Mouse (Mus musculus): ENCODE measurements around the gene Phpt1.

- no peak for TF ChIP-seq RCOR1 (IDR thresholded peaks at IDR 0.05; ENCODE audit: low read depth, low read length)
- TF ChIP-seq POLR2A (IDR thresholded peaks at IDR 0.05; ENCODE audit: control insufficient read depth in 1 of 2, insufficient read depth in 1 of 2, low read depth in 1 of 2, low read length in 2 of 2, poor library complexity in 1 of 2): no peak
- no peak for TF ChIP-seq CTCF (IDR thresholded peaks at IDR 0.05 in 2 of 3, conservative IDR thresholded peaks at IDR 0.05 in 1 of 3; ENCODE audit: control insufficient read depth in 1 of 3, insufficient read depth in 1 of 3, low read depth in 2 of 3, low read length in 3 of 3, poor library complexity in 1 of 3, severe bottlenecking in 1 of 3)
These were observed 48.3 kb downstream of the Phpt1 start for GRCm38 (mm10) chr2:25526510-25527302.
